Mouse (Mus musculus) C2C12 (cell line): ENCODE measurements at regions not wholly inside any gene's neighbourhood (a gene's known extent, or its start where the extent isn't known, plus 50 kb on each side); places are given as distances from the start of the nearest gene placed in this dataset.

ENCODE experiments used
- CTCF ChIP-seq: IDR thresholded peaks from one replicate; pipeline ENCODE4 v1.5.1; 2011; ENCODE audit not compliant: control insufficient read depth, insufficient read depth, insufficient read length
- MYOD1 ChIP-seq: IDR thresholded peaks from one replicate; pipeline ENCODE4 v1.6.1; 2011; ENCODE audit warnings: low read depth; ENCODE audit not compliant: control insufficient read depth, insufficient read length
- USF1 ChIP-seq: IDR thresholded peaks from one replicate; pipeline ENCODE4 v1.6.1; 2011; ENCODE audit warnings: low read depth, mild to moderate bottlenecking, control low read depth, moderate library complexity

GRCm38 (mm10) chr8:118169001-118169413, 114.5 kb upstream of the Cdh13 start:
- TF ChIP-seq CTCF (no peak), USF1 (no peak), MYOD1 (no peak)
